32 mouse cellular contexts compared by ENCODE assay signal in genomic region chrX:101734981-101735380, GRCm38 (mm10). TPM values are rescaled to one million over a fixed set of nuclear protein-coding genes. Genes with fewer than 3 reads are reported as not detected.
DNase-seq lines count a peak whose midpoint lies in the region; TF ChIP-seq lines count a peak whose summit lies in the region.
"Had no signal": no experiment of that assay in that cellular context is flagged by ENCODE, and none has a peak within 500 bp of the region (broad histone marks: within the 10 kb centered on the region; RNA-seq: fewer than 3 reads in every experiment).

No protein-coding gene starts in this region.

- no peak for TF ChIP-seq CTCF in bone marrow macrophage, adult 2 months (IDR thresholded peaks at IDR 0.05; ENCODE audit: low read depth, low read length)
- no peak for TF ChIP-seq CTCF in lung, adult 2 months (IDR thresholded peaks at IDR 0.05; ENCODE audit: insufficient read depth, low read length)

- H3K9me3 ChIP-seq in ES-E14 (ENCODE audit: control insufficient read depth, insufficient read depth, low read depth, low read length), result no peaks in the 10 kb centered on the region
- H3K9me3 ChIP-seq: forebrain, embryonic 10.5 days; forebrain, embryonic 13.5 days; heart, embryonic 10.5 days; heart, embryonic 13.5 days had no signal

- DNase-seq in ES-CJ7 (ENCODE audit: low read depth, low spot score) (peak; percentile 35), ES-E14 (ENCODE audit: low read depth, low spot score) (peak; percentile 13)
- no peak for DNase-seq in adrenal gland, adult (ENCODE audit: inconsistent age in 2 of 2, low spot score in 1 of 2)
- DNase-seq in lung, adult 2 months, result no peak
- DNase-seq in embryo, embryonic 10 days (ENCODE audit: low spot score), result no peak
- DNase-seq: adrenal gland, adult 8-10 months; adrenal gland, postnatal 25 days; cerebellum, adult 18-20 months; cerebellum, adult 9-11 months; cerebellum, postnatal 25 days; gastrocnemius, postnatal 10 days; gastrocnemius, postnatal 36 days; heart, adult 2 months; heart, postnatal 14 days; heart, postnatal 4 days had no signal

- H3K4me3 ChIP-seq in ES-E14 (ENCODE audit: insufficient read depth in 1 of 2, low read depth in 1 of 2, low read length in 2 of 2, poor library complexity in 1 of 2, severe bottlenecking in 1 of 2), result no peak overlapping the region
- no peak overlapping the region for H3K4me3 ChIP-seq in bone marrow macrophage, adult 2 months (ENCODE audit: insufficient read depth, low read length)
- H3K4me3 ChIP-seq in lung, adult 2 months (replicated peaks; ENCODE audit: extremely low read depth, low read depth, low read length), result no peak overlapping the region
- H3K4me3 ChIP-seq: forebrain, embryonic 10.5 days; forebrain, embryonic 13.5 days; heart, adult 2 months; heart, embryonic 10.5 days; heart, embryonic 13.5 days had no signal

- TF ChIP-seq POLR2A in bone marrow macrophage, adult 2 months (IDR thresholded peaks at IDR 0.05; ENCODE audit: borderline replicate concordance, low read depth, low read length), result no peak
- TF ChIP-seq POLR2A in lung, adult 2 months (IDR thresholded peaks at IDR 0.05; ENCODE audit: borderline replicate concordance, extremely low read depth, low read depth, low read length), result no peak

- H3K9ac ChIP-seq in ES-E14 (ENCODE audit: insufficient read depth, low read depth, low read length, poor library complexity, severe bottlenecking), result no peak overlapping the region
- H3K9ac ChIP-seq: forebrain, embryonic 13.5 days; heart, embryonic 13.5 days; hindbrain, embryonic 14.5 days had no signal

- H3K27ac ChIP-seq in ES-E14 (ENCODE audit: insufficient read depth, low read depth, low read length, poor library complexity, severe bottlenecking), result no peak overlapping the region
- peak overlapping the region; percentile 40; the same call in 1 of the 2 replicates for H3K27ac ChIP-seq in bone marrow macrophage, adult 2 months (ENCODE audit: insufficient read depth, low read depth, low read length)
- H3K27ac ChIP-seq: forebrain, embryonic 10.5 days; forebrain, embryonic 13.5 days; heart, adult 2 months; heart, embryonic 10.5 days; heart, embryonic 13.5 days; hindbrain, embryonic 14.5 days; hindbrain, postnatal 0 days had no signal

- in situ Hi-C loops in ES-E14 (cut with MboI; ENCODE audit: low sequenced_read_pairs in 2 of 2, unreplicated experiment in 2 of 2), result no loop called here

- H3K36me3 ChIP-seq in ES-E14 (ENCODE audit: control insufficient read depth, insufficient read depth, low read length, poor library complexity, severe bottlenecking), result no peaks in the 10 kb centered on the region
- H3K36me3 ChIP-seq: forebrain, embryonic 10.5 days; heart, embryonic 10.5 days; heart, embryonic 13.5 days had no signal

- 58% methylated on average over 5 of the region's 5 CpGs for whole genome bisulfite sequencing in lung, adult 2 months

- H3K4me1 ChIP-seq in ES-E14 (ENCODE audit: control insufficient read depth in 2 of 2, insufficient read depth in 2 of 2, low read length in 2 of 2, poor library complexity in 1 of 2), result peaks cover 0 to 4% of the 10 kb centered on the region in 2 experiments; a peak in 1 of 4 replicates
- H3K4me1 ChIP-seq in bone marrow macrophage, adult 2 months (ENCODE audit: control insufficient read depth, insufficient read depth, low read length), result peaks cover 21% of the 10 kb centered on the region
- H3K4me1 ChIP-seq in lung, adult 2 months (ENCODE audit: control insufficient read depth, insufficient read depth, low read length), result no peaks in the 10 kb centered on the region
- H3K4me1 ChIP-seq: forebrain, embryonic 10.5 days; heart, embryonic 10.5 days had no signal

TF ChIP-seq in ES-E14, 5 proteins besides CTCF, POLR2A, EP300 and RAD21:
- TF ChIP-seq MAFK (IDR thresholded peaks at IDR 0.05; ENCODE audit: insufficient read depth, low read depth, low read length), result no peak
- TF ChIP-seq HCFC1 (IDR thresholded peaks at IDR 0.05; ENCODE audit: borderline replicate concordance, insufficient read depth, low read length), result no peak
- no peak for TF ChIP-seq CHD2 (IDR thresholded peaks at IDR 0.05; ENCODE audit: low read depth, low read length)
- no peak for TF ChIP-seq ZNF384 (IDR thresholded peaks at IDR 0.05; ENCODE audit: low read depth, low read length)
- TF ChIP-seq ZC3H11A (IDR thresholded peaks at IDR 0.05; ENCODE audit: borderline replicate concordance, low read depth, low read length), result no peak

RNA-seq across cellular contexts. Expression of gene Cxcr3, which starts 0.9 kb away (rescaled TPM):
- not detected in 2 replicates for total RNA-seq in ES-E14 (2012; rRNA removed)
- polyA plus RNA-seq in bone marrow macrophage, adult 2 months (2012; ENCODE audit: insufficient read depth, insufficient read length, missing spikeins), result 7.0 and 7.9 TPM in 2 replicates
- 4.1 and 5.2 TPM in 2 replicates for polyA plus RNA-seq in lung, adult 2 months (2012; rRNA removed)
- total RNA-seq: adrenal gland, postnatal 25 days; CH12.LX; gastrocnemius, postnatal 36 days; heart, adult 2 months; heart, postnatal 14 days had no signal
- polyA plus RNA-seq: C2C12; forebrain, embryonic 16.5 days; heart, embryonic 10.5 days; hindbrain, embryonic 14.5 days had no signal

RNA-seq across cellular contexts. Expression of gene Gm4779, which starts 59.2 kb away (rescaled TPM):
- 15.4 and 17.5 TPM in 2 replicates for total RNA-seq in ES-E14 (2012; rRNA removed)
- not detected in 2 replicates for polyA plus RNA-seq in bone marrow macrophage, adult 2 months (2012; ENCODE audit: insufficient read depth, insufficient read length, missing spikeins)
- polyA plus RNA-seq in lung, adult 2 months (2012; rRNA removed), result not detected in 2 replicates
- total RNA-seq: adrenal gland, adult 8-10 months; adrenal gland, postnatal 25 days; CH12.LX; gastrocnemius, adult 18-20 months; gastrocnemius, postnatal 10 days; gastrocnemius, postnatal 36 days; heart, postnatal 14 days; heart, postnatal 4 days had no signal
- polyA plus RNA-seq: C2C12; embryonic facial prominence, embryonic 11.5 days; forebrain, embryonic 10.5 days; forebrain, embryonic 13.5 days; forebrain, embryonic 16.5 days; heart, adult 2 months; hindbrain, embryonic 11.5 days; hindbrain, embryonic 14.5 days; hindbrain, postnatal 0 days; intestine, embryonic 14.5 days; intestine, postnatal 0 days had no signal

RNA-seq across cellular contexts. Expression of gene 8030474K03Rik, which starts 59.5 kb away (rescaled TPM):
- 9.0 and 12.9 TPM in 2 replicates for total RNA-seq in ES-E14 (2012; rRNA removed)
- polyA plus RNA-seq in bone marrow macrophage, adult 2 months (2012; ENCODE audit: insufficient read depth, insufficient read length, missing spikeins), result not detected in 2 replicates
- polyA plus RNA-seq in lung, adult 2 months (2012; rRNA removed), result not detected in 2 replicates
- total RNA-seq: adrenal gland, adult 8-10 months; adrenal gland, postnatal 25 days; CH12.LX; gastrocnemius, adult 18-20 months; gastrocnemius, postnatal 10 days; gastrocnemius, postnatal 36 days; heart, postnatal 14 days; heart, postnatal 4 days; hindbrain, postnatal 0 days had no signal
- polyA plus RNA-seq: C2C12; cortical plate, adult 2 months; embryonic facial prominence, embryonic 14.5 days; forebrain, embryonic 13.5 days; heart, adult 2 months; hindbrain, embryonic 11.5 days; hindbrain, embryonic 14.5 days; intestine, embryonic 14.5 days; intestine, postnatal 0 days had no signal

Comparison
In these comparisons a context has a peak if more than half of its experiments do, and no peak if none do; other contexts are left out.
1. DNase-seq: peak in ES-CJ7 (single experiment) and ES-E14 (single experiment); none in adrenal gland, adult (0 of 2), lung, adult 2 months (single experiment) and embryo, embryonic 10 days (single experiment).